Mouse (Mus musculus): ENCODE measurements around the gene E4f1. TPM values are rescaled to one million over a fixed set of nuclear protein-coding genes. Genes with fewer than 3 reads are reported as not detected.

The E4f1 gene
- polyA plus RNA-seq, 1 experiment from 2014 or later, result 20.7 TPM

DNA sequence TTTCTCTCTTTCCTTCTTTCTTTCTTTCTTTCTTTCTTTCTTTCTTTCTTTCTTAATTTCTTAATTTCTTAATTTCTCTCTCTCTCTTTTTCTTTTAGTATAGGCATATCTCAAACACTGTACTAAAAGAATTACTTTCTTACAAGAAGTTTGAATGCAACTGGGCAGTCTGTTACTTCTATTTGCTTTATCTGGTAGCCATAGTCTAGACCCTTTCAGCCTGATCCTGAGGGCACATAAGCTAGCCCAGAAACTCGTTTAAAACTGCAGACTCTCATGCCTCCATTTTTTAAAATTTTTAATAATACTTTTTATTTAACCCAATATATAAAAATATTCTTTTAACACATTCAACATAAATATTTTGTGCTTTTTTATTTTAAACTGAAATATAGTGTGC is 9.3 kb upstream of the E4f1 start:
- 16% methylated on average over 1 of the region's 1 CpGs for WGBS (ENCODE audit: insufficient replicate concordance)
- Histone ChIP-seq H3K9me3 (replicated peaks) (no peaks in the 10 kb centered on the region), H3K4me2 (peak overlapping the region; percentile 80), H3K27ac (peak overlapping the region; percentile 79), H3K4me1 (peaks cover 24% of the 10 kb centered on the region), H3K36me3 (peaks cover 36% of the 10 kb centered on the region), H3K4me3 (peak overlapping the region; percentile 79), H3K27me3 (replicated peaks) (peaks cover 7% of the 10 kb centered on the region), H3K9ac (peak overlapping the region; percentile 90)
- no peak for ATAC-seq

- H3K4me2 ChIP-seq, result peak within 1 kb of the TSS; percentile 80
- peak; percentile 92 for ATAC-seq
- peak within 1 kb of the TSS; percentile 79 for H3K4me3 ChIP-seq
- peak within 1 kb of the TSS; percentile 91 for H3K27ac ChIP-seq
- H3K9ac ChIP-seq, result peak within 1 kb of the TSS; percentile 90
- no peaks in the 10 kb centered on the region for H3K9me3 ChIP-seq (replicated peaks)
- H3K27me3 ChIP-seq (replicated peaks), result peaks cover 7% of the 10 kb centered on the region
- peaks cover 27% of the 10 kb centered on the region for H3K4me1 ChIP-seq
- peaks cover 42% of the 10 kb centered on the region for H3K36me3 ChIP-seq
- under 1% methylated on average over 48 of the region's 48 CpGs for WGBS (ENCODE audit: insufficient replicate concordance)
These were observed 8.7 kb upstream of the E4f1 start, which contains the start of gene Mlst8 for GRCm38 (mm10) chr17:24478663-24479380. Gene Mlst8, minus strand, starts transcription at chr17:24479078.

- peak overlapping the region; percentile 90 for H3K9ac ChIP-seq
- WGBS (ENCODE audit: insufficient replicate concordance), result 51% methylated on average over 11 of the region's 11 CpGs
- H3K9me3 ChIP-seq (replicated peaks), result no peaks in the 10 kb centered on the region
- ATAC-seq, result 0 out of 2 replicates have a peak, but pooled peaks have one; percentile 8
- H3K27ac ChIP-seq, result peak overlapping the region; percentile 91; the same call in 1 of the 2 replicates
- H3K27me3 ChIP-seq (replicated peaks), result no peaks in the 10 kb centered on the region
- peak overlapping the region; percentile 80 for H3K4me2 ChIP-seq
- peaks cover 49% of the 10 kb centered on the region for H3K36me3 ChIP-seq
- peak overlapping the region; percentile 79 for H3K4me3 ChIP-seq
- H3K4me1 ChIP-seq, result peaks cover 34% of the 10 kb centered on the region
These were observed 8.0 kb upstream of the E4f1 start for GRCm38 (mm10) chr17:24477985-24478600.

DNA sequence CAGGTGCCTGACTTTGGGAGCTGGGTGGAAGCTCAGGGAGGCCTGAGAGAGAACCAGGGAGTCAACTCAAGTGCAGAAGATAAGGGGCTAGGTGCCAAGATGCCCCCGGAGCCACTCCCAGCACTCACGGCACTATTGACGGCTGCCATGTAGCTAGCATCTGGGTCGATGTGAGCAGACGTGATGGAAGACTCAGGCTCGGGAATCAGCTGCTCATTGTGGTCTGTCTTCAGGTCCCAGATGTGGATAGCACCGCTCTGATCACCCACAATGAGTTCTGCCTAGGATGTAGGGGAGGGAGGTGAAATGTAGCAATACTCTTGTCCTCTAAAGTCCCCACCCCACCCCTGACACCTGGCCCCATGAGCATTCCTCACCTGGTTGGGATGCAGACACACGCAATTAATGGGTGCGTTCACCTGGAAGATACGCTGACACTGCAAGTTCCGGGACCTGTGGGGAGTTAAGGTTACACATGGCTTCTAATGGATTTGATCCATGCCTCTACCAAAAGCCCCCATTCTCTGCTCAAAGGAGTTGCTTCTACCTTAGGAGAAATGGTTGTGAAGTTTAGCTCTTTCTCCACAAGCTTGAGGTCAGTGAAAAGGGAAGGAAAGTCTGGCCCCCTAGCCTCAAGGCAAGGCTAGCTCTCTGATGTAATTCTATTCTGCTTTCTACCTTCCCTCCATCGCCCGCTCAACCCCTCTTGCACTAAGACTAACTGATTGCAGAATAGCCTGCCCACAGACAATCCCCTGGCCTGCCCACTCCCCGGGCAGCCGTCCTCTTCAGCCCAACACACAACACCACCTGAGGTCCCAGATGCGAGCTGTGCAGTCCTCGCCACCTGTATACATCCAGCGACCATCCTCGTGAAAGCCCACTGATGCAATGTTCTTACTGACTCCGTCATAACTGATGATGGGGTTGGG is 7.2 kb upstream of the E4f1 start:
- peaks cover 57% of the 10 kb centered on the region for H3K36me3 ChIP-seq
- H3K27me3 ChIP-seq (replicated peaks), result no peaks in the 10 kb centered on the region
- ATAC-seq, result no peak
- WGBS (ENCODE audit: insufficient replicate concordance), result 86% methylated on average over 20 of the region's 20 CpGs
- peak overlapping the region; percentile 79 for H3K4me3 ChIP-seq
- peaks cover 42% of the 10 kb centered on the region for H3K4me1 ChIP-seq
- H3K9ac ChIP-seq, result peak overlapping the region; percentile 90
- peak overlapping the region; percentile 80 for H3K4me2 ChIP-seq
- no peaks in the 10 kb centered on the region for H3K9me3 ChIP-seq (replicated peaks)
- H3K27ac ChIP-seq, result no peak overlapping the region

GRCm38 (mm10) chr17:24476022-24476776 is 6.1 kb upstream of the E4f1 start:
- ATAC-seq, result no peak
- Histone ChIP-seq H3K4me3 (no peak overlapping the region), H3K27me3 (replicated peaks) (no peaks in the 10 kb centered on the region), H3K36me3 (peaks cover 64% of the 10 kb centered on the region), H3K9ac (no peak overlapping the region), H3K4me1 (peaks cover 53% of the 10 kb centered on the region), H3K4me2 (no peak overlapping the region), H3K27ac (no peak overlapping the region), H3K9me3 (replicated peaks) (no peaks in the 10 kb centered on the region)
- WGBS (ENCODE audit: insufficient replicate concordance), result 88% methylated on average over 10 of the region's 10 CpGs

GRCm38 (mm10) chr17:24475586-24475985 is 5.5 kb upstream of the E4f1 start:
- H3K4me2 ChIP-seq, result no peak overlapping the region
- peaks cover 56% of the 10 kb centered on the region for H3K4me1 ChIP-seq
- no peaks in the 10 kb centered on the region for H3K27me3 ChIP-seq (replicated peaks)
- H3K9me3 ChIP-seq (replicated peaks), result no peaks in the 10 kb centered on the region
- H3K27ac ChIP-seq, result no peak overlapping the region
- no peak for ATAC-seq
- H3K4me3 ChIP-seq, result no peak overlapping the region
- WGBS (ENCODE audit: insufficient replicate concordance), result 87% methylated on average over 6 of the region's 6 CpGs
- H3K36me3 ChIP-seq, result peaks cover 64% of the 10 kb centered on the region
- no peak overlapping the region for H3K9ac ChIP-seq

DNA sequence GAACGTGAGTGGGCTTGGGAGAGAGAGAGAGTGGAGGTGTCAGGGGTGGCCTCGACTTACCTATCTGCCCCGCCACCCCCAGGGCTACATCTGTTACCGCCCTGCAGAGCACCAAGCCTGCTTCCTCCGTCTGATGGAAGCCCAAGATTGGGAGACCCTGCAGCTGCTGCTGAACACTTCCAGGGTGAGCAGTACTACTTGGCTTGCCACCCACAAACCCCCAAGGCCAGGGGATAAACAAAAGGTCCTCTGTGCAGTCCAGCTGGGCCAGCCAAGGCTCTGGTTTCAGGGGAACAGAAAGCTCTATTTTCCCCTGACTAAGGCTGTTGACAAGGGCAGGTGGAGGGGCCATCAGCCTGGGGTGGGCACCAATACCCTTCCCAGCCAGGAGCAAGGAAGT is 4.4 kb upstream of the E4f1 start:
- peaks cover 46% of the 10 kb centered on the region for H3K4me1 ChIP-seq
- H3K4me2 ChIP-seq, result no peak overlapping the region
- H3K9ac ChIP-seq, result no peak overlapping the region
- no peaks in the 10 kb centered on the region for H3K27me3 ChIP-seq (replicated peaks)
- H3K27ac ChIP-seq, result no peak overlapping the region
- no peak overlapping the region for H3K4me3 ChIP-seq
- 72% methylated on average over 5 of the region's 5 CpGs for WGBS (ENCODE audit: insufficient replicate concordance)
- peaks cover 64% of the 10 kb centered on the region for H3K36me3 ChIP-seq
- H3K9me3 ChIP-seq (replicated peaks), result no peaks in the 10 kb centered on the region
- no peak for ATAC-seq

GRCm38 (mm10) chr17:24473612-24474275 is 3.6 kb upstream of the E4f1 start, which contains the start of gene Bricd5:
Gene Bricd5, plus strand, starts transcription at chr17:24473884.
- H3K9ac ChIP-seq, result peak within 1 kb of the TSS; percentile 99
- peaks cover 64% of the 10 kb centered on the region for H3K36me3 ChIP-seq
- no peaks in the 10 kb centered on the region for H3K27me3 ChIP-seq (replicated peaks)
- no peaks in the 10 kb centered on the region for H3K9me3 ChIP-seq (replicated peaks)
- peak within 1 kb of the TSS; percentile 96 for H3K27ac ChIP-seq
- H3K4me3 ChIP-seq, result peak within 1 kb of the TSS; percentile 95
- 78% methylated on average over 6 of the region's 6 CpGs for WGBS (ENCODE audit: insufficient replicate concordance)
- peaks cover 49% of the 10 kb centered on the region for H3K4me1 ChIP-seq
- ATAC-seq, result no peak
- H3K4me2 ChIP-seq, result peak within 1 kb of the TSS; percentile 90

DNA sequence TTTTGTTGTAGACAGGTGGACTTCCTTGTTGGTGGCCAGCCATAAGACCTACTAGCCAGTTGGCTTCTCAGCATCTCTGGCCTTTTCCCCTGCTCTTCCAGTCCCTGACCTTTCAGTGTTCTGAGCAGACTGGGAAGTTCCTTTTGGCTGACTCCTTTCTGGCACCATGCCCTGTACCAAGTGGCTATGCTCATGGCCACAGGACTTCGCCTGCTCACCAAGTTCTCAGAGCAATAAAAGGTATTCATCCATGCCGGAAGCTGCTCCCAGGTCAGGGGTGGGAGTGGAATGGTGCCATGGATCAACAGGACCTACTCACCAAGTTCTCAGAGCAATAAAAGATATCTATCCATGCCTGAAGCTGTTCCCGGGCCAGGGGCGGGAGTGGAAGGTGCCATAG is 2.4 kb upstream of the E4f1 start:
- H3K9me3 ChIP-seq (replicated peaks), result no peaks in the 10 kb centered on the region
- peak overlapping the region; percentile 99 for H3K9ac ChIP-seq
- H3K4me2 ChIP-seq, result peak overlapping the region; percentile 90
- peak overlapping the region; percentile 96; the same call in 1 of the 2 replicates for H3K27ac ChIP-seq
- no peaks in the 10 kb centered on the region for H3K27me3 ChIP-seq (replicated peaks)
- H3K36me3 ChIP-seq, result peaks cover 59% of the 10 kb centered on the region
- ATAC-seq, result no peak
- H3K4me1 ChIP-seq, result peaks cover 41% of the 10 kb centered on the region
- H3K4me3 ChIP-seq, result peak overlapping the region; percentile 95
- WGBS (ENCODE audit: insufficient replicate concordance), result 84% methylated on average over 4 of the region's 4 CpGs

DNA sequence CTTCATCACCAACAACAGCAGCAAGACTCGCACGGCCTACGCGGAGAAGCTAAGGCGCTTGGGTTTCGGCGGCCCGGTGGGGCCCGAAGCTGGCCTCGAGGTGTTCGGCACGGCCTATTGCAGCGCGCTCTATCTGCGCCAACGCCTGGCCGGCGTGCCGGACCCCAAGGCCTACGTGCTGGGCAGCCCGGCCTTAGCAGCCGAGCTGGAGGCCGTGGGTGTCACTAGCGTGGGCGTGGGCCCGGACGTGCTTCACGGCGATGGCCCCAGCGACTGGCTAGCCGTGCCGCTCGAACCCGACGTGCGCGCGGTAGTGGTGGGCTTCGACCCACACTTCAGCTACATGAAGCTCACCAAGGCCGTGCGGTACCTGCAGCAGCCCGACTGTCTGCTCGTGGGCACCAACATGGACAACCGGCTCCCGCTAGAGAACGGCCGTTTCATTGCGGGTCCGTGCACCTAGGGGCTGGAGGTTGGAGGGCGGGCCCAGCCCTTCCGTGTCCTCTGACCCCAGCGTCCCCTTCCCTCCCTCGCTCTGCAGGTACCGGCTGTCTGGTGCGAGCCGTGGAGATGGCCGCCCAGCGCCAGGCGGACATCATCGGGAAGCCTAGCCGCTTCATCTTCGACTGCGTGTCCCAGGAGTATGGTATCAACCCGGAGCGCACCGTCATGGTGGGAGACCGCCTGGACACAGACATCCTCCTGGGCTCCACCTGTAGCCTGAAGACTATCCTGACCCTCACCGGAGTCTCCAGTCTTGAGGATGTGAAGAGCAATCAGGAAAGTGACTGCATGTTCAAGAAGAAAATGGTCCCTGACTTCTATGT is 801 bp upstream of the E4f1 start:
- under 1% methylated on average over 65 of the region's 68 CpGs for WGBS (ENCODE audit: insufficient replicate concordance)
- peak; percentile 27; the same call in 1 of the 2 replicates for ATAC-seq
- no peaks in the 10 kb centered on the region for H3K9me3 ChIP-seq (replicated peaks)

More for the DNA sequence above, 801 bp upstream of the E4f1 start:
- Histone ChIP-seq H3K9ac (peak overlapping the region; percentile 99), H3K4me2 (peak overlapping the region; percentile 90), H3K27me3 (replicated peaks) (no peaks in the 10 kb centered on the region), H3K36me3 (peaks cover 48% of the 10 kb centered on the region), H3K4me1 (peaks cover 35% of the 10 kb centered on the region), H3K27ac (peak overlapping the region; percentile 96), H3K4me3 (peak overlapping the region; percentile 95)
